Mouse (Mus musculus) myocyte (in vitro differentiated cells): ENCODE measurements around the gene Ahnak. TPM values are rescaled to one million over a fixed set of nuclear protein-coding genes. Genes with fewer than 3 reads are reported as not detected.

Source experiments
- H3K27me3 ChIP-seq: one replicate; pipeline ENCODE4 v1.6.1; 2011; ENCODE audit not compliant: control insufficient read depth, insufficient read depth, insufficient read length
- H3K36me3 ChIP-seq: one replicate; pipeline ENCODE4 v1.6.1; 2011; ENCODE audit not compliant: control insufficient read depth, insufficient read depth
- H3K4me2 ChIP-seq: one replicate; pipeline ENCODE4 v1.6.1; 2011; ENCODE audit warnings: low read depth, control low read depth
- H3K4me3 ChIP-seq: one replicate; pipeline ENCODE4 v1.5.1; 2011; ENCODE audit warnings: mild to moderate bottlenecking, control low read depth, moderate library complexity
- H3K79me2 ChIP-seq: one replicate; pipeline ENCODE4 v1.6.1; 2011; ENCODE audit not compliant: control insufficient read depth, insufficient read depth
- H3ac ChIP-seq: one replicate; pipeline ENCODE4 v1.6.1; 2011; ENCODE audit not compliant: control insufficient read depth, insufficient read length
- CEBPB ChIP-seq: IDR thresholded peaks from 2 replicates; pipeline ENCODE4 v1.6.1; 2011; ENCODE audit warnings: mild to moderate bottlenecking, moderate library complexity; ENCODE audit not compliant: poor library complexity, insufficient read depth, severe bottlenecking
- E2F4 ChIP-seq: IDR thresholded peaks from one replicate; pipeline ENCODE4 v1.6.1; 2011; ENCODE audit warnings: mild to moderate bottlenecking, control low read depth, moderate library complexity; ENCODE audit not compliant: insufficient read depth
- MAX ChIP-seq: IDR thresholded peaks from one replicate; pipeline ENCODE4 v1.6.1; 2011; ENCODE audit warnings: low read depth, mild to moderate bottlenecking, control low read depth
- MYOD1 ChIP-seq, 3 experiments: IDR thresholded peaks; one replicate each; pipeline ENCODE4 v1.6.1; 2011; ENCODE audit warnings: control low read depth in 2 of 3, low read depth in 2 of 3, mild to moderate bottlenecking in 2 of 3, moderate library complexity in 1 of 3; ENCODE audit not compliant: insufficient read length in 2 of 3, control insufficient read depth in 1 of 3
- MYOG ChIP-seq, 3 experiments: IDR thresholded peaks; one replicate each; pipeline ENCODE4 v1.6.1; 2011; ENCODE audit warnings: control low read depth in 2 of 3, low read depth in 2 of 3, mild to moderate bottlenecking in 2 of 3; ENCODE audit not compliant: insufficient read length in 2 of 3, control insufficient read depth in 1 of 3, insufficient read depth in 1 of 3
- POLR2A ChIP-seq: IDR thresholded peaks from one replicate; pipeline ENCODE4 v1.6.1; 2011; ENCODE audit warnings: low read depth, mild to moderate bottlenecking, control low read depth, moderate library complexity; ENCODE audit not compliant: insufficient read length
- POLR2AphosphoS2 ChIP-seq: IDR thresholded peaks from one replicate; pipeline ENCODE4 v1.6.1; 2011; ENCODE audit warnings: low read depth, control low read depth; ENCODE audit not compliant: insufficient read length
- REST ChIP-seq: IDR thresholded peaks from one replicate; pipeline ENCODE4 v1.6.1; 2011; ENCODE audit warnings: mild to moderate bottlenecking, control low read depth, moderate library complexity; ENCODE audit not compliant: insufficient read depth, insufficient read length
- SRF ChIP-seq: IDR thresholded peaks from one replicate; pipeline ENCODE4 v1.6.1; 2011; ENCODE audit warnings: low read depth; ENCODE audit not compliant: control insufficient read depth, insufficient read length
- TCF12 ChIP-seq: IDR thresholded peaks from one replicate; pipeline ENCODE4 v1.6.1; 2011; ENCODE audit warnings: mild to moderate bottlenecking, control low read depth; ENCODE audit not compliant: poor library complexity, insufficient read depth, severe bottlenecking
- TCF3 ChIP-seq: IDR thresholded peaks from one replicate; pipeline ENCODE4 v1.6.1; 2011; ENCODE audit warnings: low read depth, control low read depth; ENCODE audit not compliant: insufficient read length
- USF1 ChIP-seq: IDR thresholded peaks from one replicate; pipeline ENCODE4 v1.6.1; 2011; ENCODE audit warnings: low read depth, mild to moderate bottlenecking, control low read depth, moderate library complexity
- polyA plus RNA-seq: library from polyadenylated mRNA; unstranded; fragments of >200 nt; fragmentation: generic; extraction: Trizol; gene quantifications from one replicate; pipeline ENCODE4 v1.2.1, GENCODE M21; 2012; ENCODE audit warnings: missing spikeins

The Ahnak gene
- polyA plus RNA-seq, 1 experiment: 93.3 TPM

DNA sequence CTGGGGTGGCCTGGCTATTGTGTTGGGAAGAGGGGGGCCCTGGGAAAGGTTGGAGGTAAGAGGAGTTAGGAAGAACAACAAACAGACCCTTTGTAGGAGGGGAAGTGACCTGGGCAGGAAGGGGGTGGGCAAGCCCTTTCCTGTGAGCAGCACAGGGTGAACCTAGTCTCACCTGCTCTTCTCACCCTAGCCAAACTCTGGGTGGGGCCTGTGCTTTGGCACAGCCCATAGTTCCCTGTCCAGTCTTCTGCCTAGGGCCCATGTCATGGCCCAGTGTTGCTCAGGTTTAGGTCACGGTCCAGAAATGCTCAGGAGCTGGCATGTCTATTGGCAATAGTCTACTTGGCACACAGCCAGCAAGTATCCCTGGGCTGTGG lies 118.3 kb downstream of the Ahnak start:
- H3K4me2 ChIP-seq: peak overlapping the region; percentile 61

DNA sequence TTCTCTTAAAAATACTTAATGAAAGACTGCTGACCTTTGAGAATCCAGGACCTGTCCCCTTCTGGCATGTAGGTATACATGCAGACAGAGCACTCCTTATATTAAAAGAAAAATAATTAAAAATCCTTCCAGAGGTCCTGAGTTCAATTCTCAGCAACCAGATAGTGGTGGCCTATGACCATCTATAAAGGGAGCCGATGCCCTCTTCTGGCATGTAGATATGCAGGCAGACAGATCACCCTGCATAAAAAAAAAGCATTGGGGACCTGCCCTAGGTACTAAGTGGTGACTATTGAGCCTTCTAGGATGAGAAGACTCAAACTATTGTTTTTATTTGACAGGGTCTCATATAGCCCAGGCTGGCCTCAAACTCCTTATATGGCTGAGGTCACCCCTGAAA lies 119.5 kb downstream of the Ahnak start:
- H3K36me3 ChIP-seq: no peaks in the 10 kb centered on the region
- TF ChIP-seq CEBPB: no peak
- no peak for TF ChIP-seq MYOG (IDR thresholded peaks at IDR 0.05; ENCODE audit: control insufficient read depth in 1 of 3, insufficient read depth in 1 of 3, insufficient read length in 2 of 3, low read depth in 2 of 3)
- no peak for TF ChIP-seq USF1
- H3K4me3 ChIP-seq: no peak overlapping the region
- no peaks in the 10 kb centered on the region for H3K79me2 ChIP-seq
- H3ac ChIP-seq: no peak overlapping the region
- H3K27me3 ChIP-seq: no peaks in the 10 kb centered on the region
- no peak overlapping the region for H3K4me2 ChIP-seq

More for the DNA sequence above, 118.3 kb downstream of the Ahnak start:
- H3ac ChIP-seq: no peak overlapping the region
- no peak overlapping the region for H3K4me3 ChIP-seq
- no peaks in the 10 kb centered on the region for H3K36me3 ChIP-seq
- no peaks in the 10 kb centered on the region for H3K79me2 ChIP-seq
- H3K27me3 ChIP-seq: no peaks in the 10 kb centered on the region
- TF ChIP-seq REST (no peak), POLR2AphosphoS2 (no peak), CEBPB (no peak)

DNA sequence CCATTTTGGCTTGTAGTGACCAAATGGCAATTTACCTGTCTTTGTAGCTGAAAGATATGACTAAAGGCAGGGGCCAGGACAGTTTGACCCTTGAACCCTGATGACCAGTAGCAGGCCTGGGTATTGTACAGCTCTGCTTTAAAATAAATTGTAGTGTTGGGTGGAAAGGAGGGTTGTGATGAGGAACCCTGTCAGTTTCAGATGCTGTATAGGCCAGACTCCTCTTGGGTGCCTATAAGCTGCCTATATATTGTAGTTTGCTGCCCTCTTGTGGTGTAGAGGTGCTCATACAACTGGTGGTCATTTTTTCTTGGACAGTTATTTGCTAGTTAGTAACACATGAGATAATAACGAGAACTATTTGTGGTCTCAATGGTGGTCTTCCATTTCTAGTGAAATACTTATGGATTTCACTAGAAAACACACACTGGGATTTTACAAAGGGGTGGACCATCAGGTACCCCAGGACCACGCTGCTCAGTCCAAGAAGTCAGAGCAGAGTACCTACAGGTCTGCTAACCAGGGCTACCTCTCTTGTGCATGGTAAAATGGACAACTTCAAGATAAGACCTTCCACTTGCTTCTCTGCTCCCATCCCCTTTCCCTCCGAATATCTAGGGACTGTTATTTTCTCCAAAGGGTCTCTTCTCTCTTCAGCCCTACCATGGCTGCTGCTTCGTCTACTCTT lies 121.2 kb downstream of the Ahnak start:
- TF ChIP-seq POLR2A (no peak), E2F4 (no peak), MYOD1 (IDR thresholded peaks at IDR 0.05; ENCODE audit: control insufficient read depth in 1 of 3, insufficient read length in 2 of 3, low read depth in 2 of 3) (no peak), SRF (no peak), TCF12 (no peak), REST (no peak), POLR2AphosphoS2 (no peak), MAX (no peak), TCF3 (no peak), CEBPB (no peak), MYOG (IDR thresholded peaks at IDR 0.05; ENCODE audit: control insufficient read depth in 1 of 3, insufficient read depth in 1 of 3, insufficient read length in 2 of 3, low read depth in 2 of 3) (no peak), USF1 (no peak)

DNA sequence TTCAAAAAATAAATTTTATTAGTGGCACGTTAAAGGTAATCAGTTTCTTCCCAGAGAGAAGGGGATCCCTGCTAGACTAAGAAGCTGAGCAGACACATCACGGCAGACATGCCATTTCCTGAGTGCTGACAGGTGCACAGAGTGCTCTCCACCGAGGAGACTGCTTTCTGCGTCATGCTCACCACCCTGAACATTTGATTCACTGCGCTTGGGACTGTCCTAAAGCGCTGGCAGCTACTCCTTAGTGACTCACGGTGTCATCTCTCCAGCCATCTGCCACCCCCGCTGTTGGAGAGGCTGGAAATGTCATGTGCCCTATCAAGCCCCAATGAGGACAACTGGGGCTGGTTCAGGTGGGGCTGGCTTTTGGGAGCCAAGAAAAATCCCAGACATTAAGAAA lies 123.0 kb downstream of the Ahnak start:
- TF ChIP-seq MYOD1 (IDR thresholded peaks at IDR 0.05; ENCODE audit: control insufficient read depth in 1 of 3, insufficient read length in 2 of 3, low read depth in 2 of 3): peak; percentile 5 to 90 (median 56)
- TF ChIP-seq E2F4: no peak
- TF ChIP-seq TCF3: no peak
- no peak for TF ChIP-seq SRF
- no peak for TF ChIP-seq POLR2A
- TF ChIP-seq REST: no peak
- no peak for TF ChIP-seq MAX
- TF ChIP-seq TCF12: no peak
- TF ChIP-seq MYOG (IDR thresholded peaks at IDR 0.05; ENCODE audit: control insufficient read depth in 1 of 3, insufficient read depth in 1 of 3, insufficient read length in 2 of 3, low read depth in 2 of 3): peak in 2 of 3 experiments; percentile 19 to 78
- Histone ChIP-seq H3K27me3 (no peaks in the 10 kb centered on the region), H3K4me3 (no peak overlapping the region), H3ac (no peak overlapping the region), H3K36me3 (no peaks in the 10 kb centered on the region), H3K4me2 (peak overlapping the region; percentile 14), H3K79me2 (no peaks in the 10 kb centered on the region)

More for the DNA sequence above, 121.2 kb downstream of the Ahnak start:
- no peaks in the 10 kb centered on the region for H3K79me2 ChIP-seq
- H3K27me3 ChIP-seq: no peaks in the 10 kb centered on the region
- no peak overlapping the region for H3K4me3 ChIP-seq
- H3K36me3 ChIP-seq: no peaks in the 10 kb centered on the region
- H3ac ChIP-seq: no peak overlapping the region
- H3K4me2 ChIP-seq: no peak overlapping the region

DNA sequence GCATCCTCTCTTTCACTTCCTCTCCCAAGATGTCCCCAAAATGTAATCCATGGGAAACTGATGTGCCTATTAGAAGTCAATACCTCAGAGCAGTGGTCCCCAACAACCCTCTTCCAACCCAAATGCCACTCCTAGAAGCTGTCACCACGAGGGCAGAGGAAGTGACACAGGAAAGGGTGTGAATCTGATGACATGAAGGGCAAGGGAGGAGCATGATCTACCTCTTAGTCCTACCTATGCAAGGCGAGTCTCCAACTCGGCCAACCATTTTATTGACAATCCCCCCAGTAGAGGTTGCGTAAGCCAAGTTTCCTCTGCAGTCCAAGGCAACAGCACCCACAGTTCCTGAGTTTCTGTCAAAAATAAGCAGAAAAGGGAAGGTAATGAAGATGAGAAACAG lies 127.2 kb downstream of the Ahnak start:
- Histone ChIP-seq H3K4me3 (no peak overlapping the region), H3ac (no peak overlapping the region), H3K36me3 (no peaks in the 10 kb centered on the region), H3K4me2 (no peak overlapping the region), H3K79me2 (no peaks in the 10 kb centered on the region), H3K27me3 (no peaks in the 10 kb centered on the region)
- TF ChIP-seq REST (no peak), E2F4 (no peak), POLR2A (no peak), USF1 (no peak), MYOD1 (IDR thresholded peaks at IDR 0.05; ENCODE audit: control insufficient read depth in 1 of 3, insufficient read length in 2 of 3, low read depth in 2 of 3) (no peak), MAX (no peak)
